Mouse (Mus musculus) kidney, embryonic 16.5 days (tissue): ENCODE measurements around the gene Usp2. TPM values are rescaled to one million over a fixed set of nuclear protein-coding genes. Genes with fewer than 3 reads are reported as not detected.
"Not testable (repeated sequence)": the region's sequence is repeated elsewhere in the genome, so short reads cannot be mapped to it uniquely, and the experiment has no call there.

ENCODE experiments used
- ATAC-seq: fragments of 200-750 bp; cut with Nextera tagmentation; 2 replicates; pipeline ENCODE4 v1.8.0; 2017; ENCODE audit warnings: moderate TSS enrichment; ENCODE audit not compliant: low FRiP score, low TSS enrichment
- H3K27ac ChIP-seq: fragments of 300-500 bp; sonication (generic); 2 replicates; pipeline ENCODE4 v1.5.1; 2014; ENCODE audit warnings: low read length
- H3K27me3 ChIP-seq: fragments of 300-500 bp; sonication (generic); 2 replicates; pipeline ENCODE4 v1.6.1; 2014; ENCODE audit warnings: low read length, control low read depth, mixed read lengths; ENCODE audit not compliant: insufficient read depth
- H3K36me3 ChIP-seq: fragments of 300-500 bp; sonication (generic); 2 replicates; pipeline ENCODE4 v1.6.1; 2014; ENCODE audit warnings: low read length, control low read depth, mixed read lengths; ENCODE audit not compliant: insufficient read depth
- H3K4me1 ChIP-seq: fragments of 300-500 bp; sonication (generic); 2 replicates; pipeline ENCODE4 v1.6.1; 2014; ENCODE audit warnings: low read length, control low read depth, mixed read lengths; ENCODE audit not compliant: insufficient read depth
- H3K4me2 ChIP-seq: fragments of 300-500 bp; sonication (generic); replicated peaks from 2 replicates; pipeline ENCODE4 v1.6.1; 2014; ENCODE audit warnings: low read depth, low read length
- H3K4me3 ChIP-seq: fragments of 300-500 bp; sonication (generic); 2 replicates; pipeline ENCODE4 v1.5.1; 2014; ENCODE audit warnings: mild to moderate bottlenecking, low read length
- H3K9ac ChIP-seq: fragments of 300-500 bp; sonication (generic); replicated peaks from 2 replicates; pipeline ENCODE4 v1.6.1; 2014; ENCODE audit warnings: low read length
- H3K9me3 ChIP-seq: fragments of 300-500 bp; sonication (generic); 2 replicates; pipeline ENCODE4 v1.6.1; 2016; ENCODE audit warnings: low read length, control low read depth
- WGBS: fragments of 180-500 bp; shearing (Covaris S2); extraction: QIAGEN DNeasy Blood & Tissue Kit; methylation state at CpG from one replicate; pipeline ENCODE4 v1.1.7; 2014; 5-methylcytosine and 5-hydroxymethylcytosine counted together
- polyA plus RNA-seq: library from polyadenylated mRNA; unstranded; fragments of >200 nt; fragmentation: Nextera tagmentation; extraction: Ambion mirVana; gene quantifications from 2 replicates; pipeline ENCODE4 v1.2.1, GENCODE M21; 2015

Usp2 gene
- polyA plus RNA-seq, 1 experiment from 2014 or later: 53.9 TPM

DNA sequence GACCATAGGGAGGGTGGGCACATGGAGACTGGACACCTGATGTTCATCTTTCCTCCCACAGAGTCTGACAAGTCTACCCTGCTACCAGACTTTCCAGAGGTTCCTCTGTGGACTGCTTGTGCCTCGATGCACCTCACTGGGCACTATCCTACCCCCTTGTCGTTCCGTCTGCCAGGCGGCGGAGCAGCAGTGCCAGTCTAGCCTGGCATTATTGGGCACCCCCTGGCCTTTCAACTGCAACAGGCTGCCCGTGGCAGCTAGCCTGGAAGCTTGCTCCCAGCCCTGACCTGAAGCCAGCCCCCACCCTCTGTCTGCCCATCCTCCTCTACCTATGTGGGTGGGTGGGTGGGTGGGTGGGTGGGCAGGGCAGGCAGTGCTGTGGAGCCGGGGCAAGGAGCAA lies 39.4 kb downstream of the Usp2 start:
- 72% methylated on average over 7 of the region's 7 CpGs for WGBS

DNA sequence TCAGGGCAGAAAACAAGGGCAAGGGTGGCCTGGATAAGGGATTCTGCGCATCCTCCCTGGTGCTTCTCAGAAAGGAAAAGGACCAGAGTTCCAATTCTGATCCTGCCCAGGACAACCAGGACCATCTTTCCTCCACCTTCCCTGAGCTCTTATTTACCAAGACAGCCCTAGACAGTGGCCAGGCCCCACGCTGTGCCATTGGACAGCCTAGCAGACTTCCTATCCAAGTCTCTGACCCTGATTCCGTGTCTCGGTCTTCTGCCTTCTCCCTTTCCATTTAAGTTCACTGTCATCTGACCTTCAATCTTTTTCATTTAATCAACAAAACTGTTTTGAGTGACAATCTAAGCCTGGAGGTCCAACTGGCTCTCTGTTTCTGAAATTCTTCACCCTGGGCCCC lies 39.8 kb downstream of the Usp2 start:
- Histone ChIP-seq H3K4me3 (no peak overlapping the region), H3K27ac (no peak overlapping the region; the same call in 1 of the 2 replicates), H3K9me3 (no peaks in the 10 kb centered on the region), H3K9ac (no peak overlapping the region), H3K36me3 (peaks cover 17% of the 10 kb centered on the region), H3K27me3 (no peaks in the 10 kb centered on the region), H3K4me2 (no peak overlapping the region), H3K4me1 (peaks cover 60% of the 10 kb centered on the region)
- ATAC-seq: no peak
- 61% methylated on average over 4 of the region's 4 CpGs for WGBS

More for the DNA sequence above, 39.4 kb downstream of the Usp2 start:
- Histone ChIP-seq H3K27ac (no peak overlapping the region), H3K36me3 (peaks cover 17% of the 10 kb centered on the region), H3K4me3 (no peak overlapping the region), H3K4me1 (peaks cover 64% of the 10 kb centered on the region), H3K9ac (no peak overlapping the region), H3K27me3 (no peaks in the 10 kb centered on the region), H3K4me2 (no peak overlapping the region), H3K9me3 (no peaks in the 10 kb centered on the region)
- ATAC-seq: no peak

- peaks cover 17% of the 10 kb centered on the region for H3K36me3 ChIP-seq
- no peaks in the 10 kb centered on the region for H3K27me3 ChIP-seq
- peak; percentile 78 for ATAC-seq
- H3K9me3 ChIP-seq: no peaks in the 10 kb centered on the region
- peak within 1 kb of the TSS; percentile 84 for H3K27ac ChIP-seq
- peaks cover 59% of the 10 kb centered on the region for H3K4me1 ChIP-seq
- WGBS: 24% methylated on average over 8 of the region's 8 CpGs
- H3K9ac ChIP-seq: peak within 1 kb of the TSS; percentile 39
- peak within 1 kb of the TSS; percentile 28 for H3K4me3 ChIP-seq
- peak within 1 kb of the TSS; percentile 46 for H3K4me2 ChIP-seq
These were observed 40.3 kb downstream of the Usp2 start, which contains the start of gene C1qtnf5 for GRCm38 (mm10) chr9:44107110-44107509. C1qtnf5 (plus strand) TSS chr9:44107245.

DNA sequence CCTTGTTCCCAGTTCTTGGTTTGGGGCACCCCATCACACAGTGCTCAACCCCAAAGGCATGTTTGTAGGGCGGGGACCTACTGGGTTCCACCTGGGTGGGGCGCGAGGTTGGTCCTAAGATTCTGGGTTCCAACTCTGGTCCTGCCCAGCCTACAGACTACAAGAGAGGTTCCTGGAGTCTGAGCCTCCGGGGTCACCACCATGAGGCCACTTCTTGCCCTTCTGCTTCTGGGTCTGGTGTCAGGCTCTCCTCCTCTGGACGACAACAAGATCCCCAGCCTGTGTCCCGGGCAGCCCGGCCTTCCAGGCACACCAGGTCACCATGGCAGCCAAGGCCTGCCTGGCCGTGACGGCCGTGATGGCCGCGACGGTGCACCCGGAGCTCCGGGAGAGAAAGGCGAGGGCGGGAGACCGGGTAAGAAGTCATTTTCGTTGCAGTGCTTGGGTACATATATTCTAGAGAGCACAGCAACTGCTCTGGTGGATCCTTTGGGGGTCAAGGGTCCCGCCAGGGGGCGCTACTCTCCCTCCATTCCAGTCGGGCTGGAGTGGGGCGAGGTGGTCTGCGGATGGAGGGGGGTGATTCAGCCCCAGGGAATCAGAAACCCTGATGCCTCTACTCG lies 40.8 kb downstream of the Usp2 start:
- Histone ChIP-seq H3K4me3 (peak overlapping the region; percentile 28), H3K27me3 (no peaks in the 10 kb centered on the region), H3K27ac (peak overlapping the region; percentile 84), H3K9ac (peak overlapping the region; percentile 39), H3K4me1 (peaks cover 57% of the 10 kb centered on the region), H3K36me3 (peaks cover 17% of the 10 kb centered on the region), H3K9me3 (no peaks in the 10 kb centered on the region), H3K4me2 (peak overlapping the region; percentile 46)
- 31% methylated on average over 25 of the region's 25 CpGs for WGBS
- peak; percentile 10 for ATAC-seq

- Histone ChIP-seq H3K27ac (peak overlapping the region; percentile 84; the same call in 1 of the 2 replicates), H3K9ac (peak overlapping the region; percentile 43), H3K27me3 (no peaks in the 10 kb centered on the region), H3K36me3 (peaks cover 17% of the 10 kb centered on the region), H3K4me2 (peak overlapping the region; percentile 47; the same call in 1 of the 2 replicates), H3K4me3 (0 out of 2 replicates have a peak overlapping the region, but pooled peaks have one; percentile 28), H3K9me3 (no peaks in the 10 kb centered on the region), H3K4me1 (peaks cover 57% of the 10 kb centered on the region)
- no peak for ATAC-seq
- WGBS: 76% methylated on average over 31 of the region's 31 CpGs
These were observed 41.6 kb downstream of the Usp2 start for GRCm38 (mm10) chr9:44108269-44109055.

- H3K4me2 ChIP-seq: peak overlapping the region; percentile 47
- 21% methylated on average over 9 of the region's 9 CpGs for WGBS
- no peaks in the 10 kb centered on the region for H3K9me3 ChIP-seq
- no peaks in the 10 kb centered on the region for H3K27me3 ChIP-seq
- H3K4me3 ChIP-seq: peak overlapping the region; percentile 22
- peaks cover 57% of the 10 kb centered on the region for H3K4me1 ChIP-seq
- peaks cover 17% of the 10 kb centered on the region for H3K36me3 ChIP-seq
- H3K9ac ChIP-seq: peak overlapping the region; percentile 48
- no peak for ATAC-seq
- 0 out of 2 replicates have a peak overlapping the region, but pooled peaks have one; percentile 4 for H3K27ac ChIP-seq
These were observed 42.7 kb downstream of the Usp2 start for GRCm38 (mm10) chr9:44109360-44110095.

GRCm38 (mm10) chr9:44111909-44112308 lies 45.1 kb downstream of the Usp2 start:
- Histone ChIP-seq H3K4me3 (peak overlapping the region; percentile 83; the same call in 1 of the 2 replicates), H3K4me2 (peak overlapping the region; percentile 52)
- WGBS: 49% methylated on average over 10 of the region's 12 CpGs

GRCm38 (mm10) chr9:44113105-44113789 lies 46.4 kb downstream of the Usp2 start, which contains the start of the genes Gm49380 and Rnf26:
Gm49380 (minus strand) TSS chr9:44113500.
Rnf26 (minus strand) TSS chr9:44113517.
- Histone ChIP-seq H3K9ac (peak within 1 kb of the TSS; percentile 90), H3K9me3 (no peaks in the 10 kb centered on the region), H3K4me2 (peak within 1 kb of the TSS; percentile 52), H3K4me1 (peaks cover 30% of the 10 kb centered on the region), H3K4me3 (peak within 1 kb of the TSS; percentile 83), H3K27ac (peak within 1 kb of the TSS; percentile 82), H3K27me3 (no peaks in the 10 kb centered on the region), H3K36me3 (peaks cover 6% of the 10 kb centered on the region)
- peak; percentile 94 for ATAC-seq
- under 1% methylated on average over 51 of the region's 51 CpGs for WGBS

More at GRCm38 (mm10) chr9:44111909-44112308, 45.1 kb downstream of the Usp2 start:
- H3K27ac ChIP-seq, H3K9me3 ChIP-seq, H3K9ac ChIP-seq, H3K27me3 ChIP-seq, ATAC-seq, H3K36me3 ChIP-seq: not testable (repeated sequence)
- H3K4me1 ChIP-seq: peaks cover 44% of the 10 kb centered on the region

- H3K27ac ChIP-seq: no peak overlapping the region
These were observed 47.6 kb downstream of the Usp2 start for GRCm38 (mm10) chr9:44114453-44114852.

More at GRCm38 (mm10) chr9:44114453-44114852, 47.6 kb downstream of the Usp2 start:
- peaks cover 6% of the 10 kb centered on the region for H3K36me3 ChIP-seq
- H3K9ac ChIP-seq: no peak overlapping the region
- no peak overlapping the region for H3K4me2 ChIP-seq
- peaks cover 18% of the 10 kb centered on the region for H3K4me1 ChIP-seq
- ATAC-seq: no peak
- WGBS: 88% methylated on average over 2 of the region's 2 CpGs
- no peak overlapping the region for H3K4me3 ChIP-seq
- H3K27me3 ChIP-seq: no peaks in the 10 kb centered on the region
- H3K9me3 ChIP-seq: no peaks in the 10 kb centered on the region
